Mouse (Mus musculus): ENCODE data around the gene Golt1b. TPM values are rescaled to one million over a fixed set of nuclear protein-coding genes. Genes with fewer than 3 reads are reported as not detected.

Gene Golt1b
- 4.9 and 5.4 TPM in 2 replicates for polyA plus RNA-seq (2012; rRNA removed)

- Histone ChIP-seq H3K27me3 (ENCODE audit: control insufficient read depth, insufficient read depth, low read length) (no peaks in the 10 kb centered on the region), H3K4me1 (ENCODE audit: control insufficient read depth, insufficient read depth, low read length) (no peaks in the 10 kb centered on the region; the same call in 1 of the 2 replicates), H3K27ac (ENCODE audit: control insufficient read depth, insufficient read depth, low read depth, low read length) (peak within 1 kb of the TSS; percentile 91), H3K36me3 (ENCODE audit: control insufficient read depth, insufficient read depth, low read length) (no peaks in the 10 kb centered on the region; the same call in 1 of the 2 replicates), H3K4me3 (ENCODE audit: control insufficient read depth, low read depth, low read length) (peak within 1 kb of the TSS; percentile 100)
- TF ChIP-seq POLR2A (IDR thresholded peaks at IDR 0.05; ENCODE audit: control insufficient read depth, low read depth, low read length) = peak; percentile 57
- no peak for TF ChIP-seq CTCF (IDR thresholded peaks at IDR 0.05; ENCODE audit: control insufficient read depth, insufficient read depth, insufficient replicate concordance, low read depth, low read length)
These were observed at the start of gene Golt1b, which contains the start of gene Recql for GRCm38 (mm10) chr6:142387011-142387754. Gene Golt1b (plus strand): TSS chr6:142387221. Gene Recql (minus strand): TSS chr6:142387087.

- Histone ChIP-seq H3K4me1 (ENCODE audit: control insufficient read depth, insufficient read depth, low read length) (no peaks in the 10 kb centered on the region), H3K36me3 (ENCODE audit: control insufficient read depth, insufficient read depth, low read length) (no peaks in the 10 kb centered on the region), H3K4me3 (ENCODE audit: control insufficient read depth, low read depth, low read length) (no peak overlapping the region), H3K27me3 (ENCODE audit: control insufficient read depth, insufficient read depth, low read length) (no peaks in the 10 kb centered on the region), H3K27ac (ENCODE audit: control insufficient read depth, insufficient read depth, low read depth, low read length) (no peak overlapping the region)
- TF ChIP-seq CTCF (IDR thresholded peaks at IDR 0.05; ENCODE audit: control insufficient read depth, insufficient read depth, insufficient replicate concordance, low read depth, low read length) (no peak), POLR2A (IDR thresholded peaks at IDR 0.05; ENCODE audit: control insufficient read depth, low read depth, low read length) (no peak)
These were observed 48.1 kb upstream of the Golt1b start for GRCm38 (mm10) chr6:142338961-142339360.

GRCm38 (mm10) chr6:142339576-142339975, 47.4 kb upstream of the Golt1b start:
- H3K4me3 ChIP-seq (ENCODE audit: control insufficient read depth, low read depth, low read length) = no peak overlapping the region
- H3K27me3 ChIP-seq (ENCODE audit: control insufficient read depth, insufficient read depth, low read length) = no peaks in the 10 kb centered on the region
- no peak for TF ChIP-seq CTCF (IDR thresholded peaks at IDR 0.05; ENCODE audit: control insufficient read depth, insufficient read depth, insufficient replicate concordance, low read depth, low read length)
- TF ChIP-seq POLR2A (IDR thresholded peaks at IDR 0.05; ENCODE audit: control insufficient read depth, low read depth, low read length) = no peak
- H3K4me1 ChIP-seq (ENCODE audit: control insufficient read depth, insufficient read depth, low read length) = no peaks in the 10 kb centered on the region
- no peaks in the 10 kb centered on the region for H3K36me3 ChIP-seq (ENCODE audit: control insufficient read depth, insufficient read depth, low read length)
- no peak overlapping the region for H3K27ac ChIP-seq (ENCODE audit: control insufficient read depth, insufficient read depth, low read depth, low read length)

- no peaks in the 10 kb centered on the region for H3K36me3 ChIP-seq (ENCODE audit: control insufficient read depth, insufficient read depth, low read length)
- peaks cover 2% of the 10 kb centered on the region; the same call in 1 of the 2 replicates for H3K4me1 ChIP-seq (ENCODE audit: control insufficient read depth, insufficient read depth, low read length)
- no peak for TF ChIP-seq POLR2A (IDR thresholded peaks at IDR 0.05; ENCODE audit: control insufficient read depth, low read depth, low read length)
- no peak for TF ChIP-seq CTCF (IDR thresholded peaks at IDR 0.05; ENCODE audit: control insufficient read depth, insufficient read depth, insufficient replicate concordance, low read depth, low read length)
- no peaks in the 10 kb centered on the region for H3K27me3 ChIP-seq (ENCODE audit: control insufficient read depth, insufficient read depth, low read length)
- H3K27ac ChIP-seq (ENCODE audit: control insufficient read depth, insufficient read depth, low read depth, low read length) = no peak overlapping the region
- H3K4me3 ChIP-seq (ENCODE audit: control insufficient read depth, low read depth, low read length) = no peak overlapping the region
These were observed 43.5 kb upstream of the Golt1b start for GRCm38 (mm10) chr6:142343561-142343960.

- no peaks in the 10 kb centered on the region; the same call in 1 of the 2 replicates for H3K36me3 ChIP-seq (ENCODE audit: control insufficient read depth, insufficient read depth, low read length)
- peak within 1 kb of the TSS; percentile 99 for H3K4me3 ChIP-seq (ENCODE audit: control insufficient read depth, low read depth, low read length)
- peak within 1 kb of the TSS; percentile 94 for H3K27ac ChIP-seq (ENCODE audit: control insufficient read depth, insufficient read depth, low read depth, low read length)
- TF ChIP-seq POLR2A (IDR thresholded peaks at IDR 0.05; ENCODE audit: control insufficient read depth, low read depth, low read length) (peak; percentile 65; the same call in 1 of the 2 replicates), CTCF (IDR thresholded peaks at IDR 0.05; ENCODE audit: control insufficient read depth, insufficient read depth, insufficient replicate concordance, low read depth, low read length) (no peak)
- H3K27me3 ChIP-seq (ENCODE audit: control insufficient read depth, insufficient read depth, low read length) = no peaks in the 10 kb centered on the region
- H3K4me1 ChIP-seq (ENCODE audit: control insufficient read depth, insufficient read depth, low read length) = peaks cover 2% of the 10 kb centered on the region; the same call in 1 of the 2 replicates
These were observed 41.5 kb upstream of the Golt1b start, which contains the start of gene Pyroxd1 for GRCm38 (mm10) chr6:142345440-142346038. Gene Pyroxd1 (plus strand): TSS chr6:142345654.

- TF ChIP-seq POLR2A (IDR thresholded peaks at IDR 0.05; ENCODE audit: control insufficient read depth, low read depth, low read length) (no peak), CTCF (IDR thresholded peaks at IDR 0.05; ENCODE audit: control insufficient read depth, insufficient read depth, insufficient replicate concordance, low read depth, low read length) (no peak)
- H3K27ac ChIP-seq (ENCODE audit: control insufficient read depth, insufficient read depth, low read depth, low read length) = peak overlapping the region; percentile 94; the same call in 1 of the 2 replicates
- peaks cover 2% of the 10 kb centered on the region; the same call in 1 of the 2 replicates for H3K4me1 ChIP-seq (ENCODE audit: control insufficient read depth, insufficient read depth, low read length)
- H3K27me3 ChIP-seq (ENCODE audit: control insufficient read depth, insufficient read depth, low read length) = no peaks in the 10 kb centered on the region
- H3K36me3 ChIP-seq (ENCODE audit: control insufficient read depth, insufficient read depth, low read length) = no peaks in the 10 kb centered on the region; the same call in 1 of the 2 replicates
- H3K4me3 ChIP-seq (ENCODE audit: control insufficient read depth, low read depth, low read length) = peak overlapping the region; percentile 99; the same call in 1 of the 2 replicates
These were observed 40.6 kb upstream of the Golt1b start for GRCm38 (mm10) chr6:142346181-142347110.

Measured in testis, adult 2 months (tissue).